Mouse (Mus musculus) MEL-GATA-1-ER (cell line): ENCODE data around the gene Olfr1009.
"Not testable (repeated sequence)": the region's sequence is repeated elsewhere in the genome, so short reads cannot be mapped to it uniquely, and the experiment has no call there.

ENCODE experiments used
- DNase-seq: peaks from one replicate; pipeline ENCODE4 v3.0.0-alpha.2; 2012; ENCODE audit warnings: low read depth; ENCODE audit errors: extremely low read depth

Olfr1009 gene

DNA sequence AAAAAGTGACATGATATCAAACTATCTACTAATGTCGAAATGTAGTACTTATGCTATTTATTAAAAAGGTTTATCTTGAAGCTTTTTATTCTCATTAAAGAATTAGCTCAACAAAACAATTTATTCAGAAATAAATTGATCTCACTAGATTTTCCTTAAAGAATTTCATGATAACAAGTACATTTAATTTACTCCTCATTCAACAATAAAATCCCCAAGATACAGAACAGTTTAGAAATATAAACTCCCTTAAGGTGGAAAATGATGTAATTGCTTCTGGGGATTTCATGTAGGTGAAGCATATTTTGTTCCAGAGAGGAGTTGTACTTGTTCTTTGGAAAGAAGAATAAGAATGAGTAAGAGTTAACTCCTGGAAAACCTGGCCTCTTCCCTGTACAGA lies at the start of gene Olfr1009:
Gene Olfr1009 (plus strand): TSS at position 301 of the 400 bp plus-strand sequence.
- DNase-seq: no peak

DNA sequence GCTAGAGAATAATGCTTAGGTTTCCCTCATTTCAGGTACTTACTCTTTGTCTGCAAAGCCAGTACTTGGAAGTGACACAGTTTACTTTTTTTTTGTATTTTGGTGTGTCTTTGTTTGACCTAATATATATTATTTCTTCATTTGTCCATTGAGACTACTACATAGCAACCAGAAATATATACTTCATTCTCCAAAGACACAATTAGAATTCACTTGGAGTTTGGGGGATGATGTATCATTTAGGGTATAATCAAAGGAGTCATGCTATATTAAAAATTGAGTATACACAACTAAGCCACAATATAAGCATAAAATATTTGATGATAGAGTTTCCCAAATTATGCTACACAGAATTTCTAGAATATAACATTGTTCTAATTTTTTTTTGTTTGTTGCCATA lies 36.6 kb upstream of the Olfr1009 start, which contains the start of gene Olfr1006:
Gene Olfr1006 (minus strand): TSS at position 101 of the 400 bp plus-strand sequence.
- DNase-seq: no peak

DNA sequence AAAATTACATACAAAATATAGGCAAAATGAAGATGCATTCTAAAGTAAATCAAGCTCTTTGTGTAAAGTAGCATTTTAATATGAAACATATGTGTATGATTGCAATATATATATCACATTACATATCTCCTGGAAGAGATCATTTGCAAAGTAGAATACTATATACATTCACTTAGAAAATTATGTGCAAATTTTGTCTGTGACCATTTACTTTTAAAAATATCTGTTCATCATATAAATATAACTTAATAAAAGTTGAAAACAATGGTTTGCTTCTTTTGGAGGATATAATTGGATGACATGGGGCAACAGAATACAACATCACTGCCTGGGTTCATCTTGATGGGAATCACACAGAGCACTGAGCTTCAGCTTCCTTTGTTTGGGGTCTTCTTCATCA lies 26.1 kb upstream of the Olfr1009 start, which contains the start of gene Olfr1008:
Gene Olfr1008 (plus strand): TSS at position 301 of the 400 bp plus-strand sequence.
- no peak for DNase-seq

DNA sequence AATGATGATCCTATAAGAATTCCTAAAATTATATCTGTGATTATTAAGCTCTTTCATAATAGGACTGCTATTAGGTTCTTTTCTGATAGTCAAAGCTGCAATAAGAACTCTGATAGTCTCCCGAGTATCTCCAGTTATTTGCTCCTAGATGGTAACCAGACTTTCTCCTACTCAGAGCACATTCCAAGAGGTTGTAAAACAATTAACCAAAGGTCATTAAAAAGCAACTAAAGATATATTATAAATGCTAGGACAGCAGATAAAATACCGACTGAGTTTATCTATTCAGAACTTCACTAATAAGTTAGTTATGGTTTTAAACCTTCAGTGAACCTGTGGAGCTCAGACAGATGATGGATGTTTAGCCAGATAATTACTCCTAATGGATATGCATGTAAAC lies 4.5 kb upstream of the Olfr1009 start:
- DNase-seq: not testable (repeated sequence)

DNA sequence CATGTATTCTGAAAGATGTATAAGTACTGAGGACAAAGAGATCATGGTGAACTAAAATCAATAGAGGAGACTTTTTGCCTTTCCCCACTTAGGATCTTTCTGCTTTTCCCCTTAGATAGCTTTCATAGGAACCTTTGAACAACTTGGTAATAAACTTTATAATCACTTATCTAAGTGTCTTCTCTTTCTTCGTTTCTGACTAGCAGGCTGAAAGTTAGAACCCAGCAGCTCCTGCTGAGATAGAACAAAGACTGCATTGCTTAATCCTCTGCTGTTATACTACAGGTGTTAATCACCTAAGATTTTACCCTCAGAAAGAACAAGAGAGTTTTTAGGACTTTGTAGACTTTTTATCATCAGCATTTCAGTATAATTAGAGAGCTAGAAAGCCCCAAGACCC lies 4.1 kb upstream of the Olfr1009 start:
- DNase-seq: no peak

DNA sequence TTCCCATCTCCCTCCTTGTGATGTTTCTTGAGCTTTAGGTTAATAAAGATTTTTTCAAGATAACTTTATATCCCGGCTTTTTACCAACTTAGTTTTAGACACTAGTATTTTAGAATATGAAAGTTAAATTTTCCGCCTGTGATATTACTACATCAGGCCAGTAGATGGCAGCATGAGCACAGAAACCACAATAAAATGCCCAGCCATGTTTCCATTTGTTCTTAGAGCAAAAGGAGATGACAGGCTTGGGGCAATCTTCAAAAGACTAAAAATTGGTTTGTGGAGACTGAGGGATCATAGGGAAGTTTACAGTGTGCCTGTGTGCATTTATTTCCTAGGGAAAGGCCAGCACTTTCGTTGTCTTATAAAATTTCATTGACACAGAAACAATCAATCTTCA lies 10.6 kb downstream of the Olfr1009 start:
- peak; percentile 27 for DNase-seq

DNA sequence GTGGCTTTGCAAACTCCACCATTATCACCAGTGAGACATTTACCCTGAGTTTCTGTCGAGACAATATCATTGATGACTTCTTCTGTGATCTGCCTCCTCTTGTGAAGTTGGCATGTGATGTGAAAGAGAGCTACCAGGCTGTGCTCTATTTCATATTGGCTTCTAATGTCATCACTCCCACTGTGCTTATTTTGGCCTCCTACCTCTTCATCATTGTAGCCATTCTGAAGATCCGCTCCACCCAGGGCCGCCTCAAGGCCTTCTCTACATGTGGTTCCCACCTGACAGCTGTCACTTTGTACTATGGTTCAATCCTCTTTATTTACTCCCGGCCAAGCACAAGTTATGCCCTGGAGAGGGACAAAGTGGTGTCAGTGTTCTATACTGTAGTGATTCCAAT lies 38.6 kb downstream of the Olfr1009 start:
- DNase-seq: no peak

DNA sequence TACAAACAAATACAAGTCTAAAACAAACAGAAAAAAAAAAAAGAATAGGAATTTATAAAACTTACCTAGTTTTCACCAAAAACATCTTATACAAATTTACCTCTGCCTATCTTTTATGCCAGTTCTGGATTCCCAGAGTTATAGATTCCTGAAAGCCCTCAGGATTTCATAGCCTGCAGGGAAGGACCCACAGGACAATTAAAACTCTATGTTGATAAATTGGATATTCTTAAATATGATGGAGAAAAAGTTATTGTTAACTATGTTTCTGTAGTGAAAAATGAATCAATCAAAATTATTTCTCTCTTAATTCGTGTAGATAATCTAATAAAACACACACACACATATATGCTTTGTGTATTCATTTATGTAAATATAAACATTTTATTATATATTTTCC lies 47.4 kb downstream of the Olfr1009 start, which contains the start of gene Olfr1012:
Gene Olfr1012 (minus strand): TSS at position 101 of the 400 bp plus-strand sequence.
- DNase-seq: no peak

DNA sequence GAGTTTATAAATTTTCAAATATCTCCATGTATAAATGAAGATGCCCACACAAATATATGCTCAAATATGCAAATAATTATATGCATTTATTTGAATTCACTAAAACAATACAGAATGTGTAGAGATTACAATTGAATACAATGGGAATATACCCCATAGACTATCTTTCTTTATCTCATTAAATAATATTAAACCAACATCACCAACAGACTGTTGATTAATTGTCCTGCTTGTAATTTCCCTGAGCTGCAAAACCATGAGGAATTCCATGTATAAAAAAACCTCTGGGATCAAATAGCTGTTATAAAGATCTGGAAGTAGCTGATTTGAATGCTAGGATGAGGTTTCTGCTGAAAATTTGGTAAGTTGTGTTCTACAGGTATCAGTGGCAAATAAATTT lies 51.6 kb downstream of the Olfr1009 start, which contains the start of gene Olfr1013:
Gene Olfr1013 (plus strand): TSS at position 301 of the 400 bp plus-strand sequence.
- no peak for DNase-seq

DNA sequence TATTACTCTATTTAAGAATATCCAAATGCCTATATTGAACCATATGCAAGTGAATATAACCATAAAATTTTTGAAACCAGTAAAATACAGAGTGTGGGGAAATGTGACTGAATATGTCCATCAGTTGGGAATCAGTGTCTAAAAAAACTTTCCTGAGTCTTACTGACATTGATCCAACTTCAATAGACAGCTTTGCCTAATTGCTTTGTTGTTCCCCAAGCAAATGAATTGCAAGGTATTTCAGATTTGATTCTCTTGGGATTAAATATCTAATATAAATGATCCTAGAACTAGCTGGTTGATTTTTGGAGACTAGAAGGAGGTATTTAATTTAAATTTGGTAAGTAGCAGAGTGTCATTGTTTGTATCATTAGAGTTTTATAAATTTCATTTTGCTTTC lies 57.2 kb downstream of the Olfr1009 start, which contains the start of gene Olfr1014:
Gene Olfr1014 (plus strand): TSS at position 301 of the 400 bp plus-strand sequence.
- no peak for DNase-seq
